Mouse (Mus musculus) layer of hippocampus, adult 8-10 months (tissue): ENCODE results near the gene Smad5. TPM values are rescaled to one million over a fixed set of nuclear protein-coding genes. Genes with fewer than 3 reads are reported as not detected.

Experiments used
- DNase-seq, 2 experiments: peaks; one replicate each; pipeline ENCODE4 v3.0.0; 2022; ENCODE audit warnings: low spot score in 2 of 2
- total RNA-seq, 4 experiments: library from RNA; stranded (reverse); gene quantifications; 2 replicates each; pipeline ENCODE4 v1.2.4; 2022

Smad5 gene
- total RNA-seq, result 10 to 100 TPM; 27.1 to 28.8 (median 27.7) TPM

DNA sequence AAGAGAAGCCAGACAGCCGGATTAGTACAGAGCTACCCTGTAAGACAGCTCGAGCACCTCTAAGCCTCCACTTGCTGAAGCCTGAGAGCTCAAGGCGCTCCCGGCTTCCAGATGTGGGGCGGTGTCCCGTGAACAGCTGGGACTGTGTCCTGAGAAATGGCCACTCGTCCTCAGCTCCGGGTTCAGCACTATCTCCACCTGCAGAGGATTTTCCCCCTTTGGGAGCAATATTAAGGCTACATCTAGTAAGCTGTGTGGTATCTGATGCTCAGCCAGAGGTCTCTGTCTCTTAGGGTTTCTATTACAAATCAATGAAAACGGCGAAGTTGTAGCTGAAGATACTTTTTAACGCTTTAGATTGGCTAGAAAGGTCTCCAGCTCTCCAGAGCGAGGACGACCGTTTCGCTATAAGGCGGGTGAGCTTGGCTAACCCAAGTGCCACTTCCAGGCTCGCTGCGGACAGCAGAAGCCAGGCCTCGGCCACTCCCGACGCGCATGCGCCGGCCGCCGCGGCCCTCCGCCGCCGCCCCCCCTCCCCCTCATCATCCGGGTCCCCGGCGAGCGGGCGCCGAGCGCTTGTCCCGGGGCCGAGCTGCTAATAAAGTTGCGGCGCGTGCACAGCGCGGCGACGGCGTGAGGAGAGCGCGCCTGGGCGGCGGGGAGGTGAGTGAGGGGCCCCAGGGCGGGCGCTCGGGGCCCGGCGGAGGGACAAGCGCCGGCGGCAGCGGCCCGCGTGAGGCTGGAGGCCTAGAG is at the start of gene Smad5:
Smad5 (plus strand) TSS at position 542 of the 753 bp plus-strand sequence.
- DNase-seq, result peak; percentile 52 to 79

DNA sequence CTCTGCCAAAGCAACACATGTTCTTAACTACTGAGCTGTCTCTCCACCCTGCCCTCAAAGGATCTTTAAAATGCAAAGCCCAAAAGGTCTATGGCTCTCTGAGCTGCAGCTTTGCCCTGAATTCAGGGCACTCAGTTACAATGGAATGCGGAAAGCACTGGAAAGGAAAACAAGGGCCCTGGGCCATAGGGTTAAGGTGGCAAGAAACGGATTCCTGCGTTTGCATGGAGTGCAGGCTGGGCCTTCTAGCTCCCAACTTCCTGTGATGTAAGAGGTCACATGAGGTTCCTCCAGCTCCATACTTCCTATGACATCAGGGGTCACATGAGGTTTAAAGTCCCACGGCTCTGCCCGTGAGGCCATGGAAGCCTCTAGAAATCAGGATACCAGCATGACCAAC is 48.6 kb upstream of the Smad5 start:
- DNase-seq, result no peak

DNA sequence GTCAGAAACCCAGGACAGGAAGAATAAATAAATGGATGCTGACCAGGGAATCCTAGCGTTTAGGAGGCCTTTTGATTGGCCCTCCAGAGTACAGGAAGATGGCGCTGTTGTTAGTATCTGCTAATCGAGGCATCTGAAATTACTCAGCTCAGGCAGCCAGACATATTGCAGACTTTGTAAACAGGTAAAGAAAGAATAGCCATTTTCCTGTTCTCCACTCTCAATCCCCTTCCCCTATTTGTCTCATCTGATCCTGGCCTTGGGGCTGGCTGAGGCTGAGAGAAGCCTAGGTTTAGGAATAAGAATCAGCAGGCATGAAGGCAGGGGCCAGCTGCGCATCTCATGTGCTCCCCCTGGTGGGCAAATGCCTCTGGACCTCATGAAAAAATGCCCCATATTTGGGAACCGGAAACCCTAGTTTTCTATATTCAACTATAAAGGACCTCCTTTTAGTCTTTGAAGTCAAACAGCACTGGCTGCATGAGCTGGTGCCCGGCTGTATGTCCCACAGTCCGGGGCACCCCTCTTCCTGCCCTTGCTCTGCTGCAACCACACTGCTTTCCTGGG is 44.8 kb upstream of the Smad5 start:
- peak; percentile 18 to 76 for DNase-seq

DNA sequence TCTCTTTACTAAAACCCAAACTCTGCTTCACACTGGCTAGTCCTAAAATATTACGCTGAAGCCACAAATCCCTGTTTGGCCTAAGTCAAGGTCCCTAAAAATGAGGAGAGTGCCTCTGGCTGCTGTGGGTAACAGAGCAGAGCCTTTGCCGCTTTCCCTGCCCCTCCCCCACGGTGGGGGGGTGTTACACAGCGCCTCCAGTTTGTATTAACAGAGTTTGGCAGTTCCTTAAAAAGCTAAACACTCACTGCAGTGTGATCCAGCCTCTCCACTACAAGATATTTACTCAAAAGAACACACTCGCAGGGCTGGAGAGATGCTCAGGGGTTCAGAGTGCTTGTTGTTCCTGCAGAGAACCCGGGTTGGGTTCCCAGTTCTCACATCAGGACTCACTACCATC is 43.9 kb upstream of the Smad5 start:
- DNase-seq, result no peak

DNA sequence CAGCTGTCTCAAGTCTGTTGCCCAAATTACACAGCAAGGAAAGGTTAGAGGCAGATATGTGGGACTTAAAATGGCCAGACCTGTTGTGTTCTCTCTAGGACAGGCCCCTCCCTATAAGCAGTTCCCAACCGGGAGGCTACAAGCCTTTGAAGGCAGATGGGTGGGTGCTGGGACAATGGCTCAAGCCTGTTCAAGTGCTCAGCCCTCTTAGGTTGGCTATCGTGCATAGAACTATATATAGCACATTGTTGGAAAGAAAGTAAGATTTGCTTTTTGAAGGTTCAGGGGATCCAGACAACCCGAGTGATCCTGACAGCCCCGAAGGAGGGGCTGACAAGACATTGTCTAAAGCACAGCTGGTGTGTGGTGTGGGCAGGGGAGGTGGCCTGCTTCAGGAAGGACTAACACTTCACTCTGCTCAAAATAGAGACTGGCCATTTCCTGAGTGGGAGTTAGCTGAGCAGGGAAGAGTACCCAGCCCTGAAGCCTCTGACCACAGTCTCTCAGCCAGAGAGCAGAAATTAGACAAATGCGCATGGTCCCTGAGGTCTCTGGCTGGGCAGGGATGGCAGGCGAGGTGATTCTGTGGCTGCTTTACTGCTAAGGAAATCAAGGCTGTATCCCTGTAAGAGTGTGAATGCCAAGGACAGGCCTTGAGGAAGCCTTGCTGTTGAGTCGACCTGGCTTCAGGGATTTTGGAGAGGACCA is 40.7 kb upstream of the Smad5 start:
- no peak for DNase-seq

DNA sequence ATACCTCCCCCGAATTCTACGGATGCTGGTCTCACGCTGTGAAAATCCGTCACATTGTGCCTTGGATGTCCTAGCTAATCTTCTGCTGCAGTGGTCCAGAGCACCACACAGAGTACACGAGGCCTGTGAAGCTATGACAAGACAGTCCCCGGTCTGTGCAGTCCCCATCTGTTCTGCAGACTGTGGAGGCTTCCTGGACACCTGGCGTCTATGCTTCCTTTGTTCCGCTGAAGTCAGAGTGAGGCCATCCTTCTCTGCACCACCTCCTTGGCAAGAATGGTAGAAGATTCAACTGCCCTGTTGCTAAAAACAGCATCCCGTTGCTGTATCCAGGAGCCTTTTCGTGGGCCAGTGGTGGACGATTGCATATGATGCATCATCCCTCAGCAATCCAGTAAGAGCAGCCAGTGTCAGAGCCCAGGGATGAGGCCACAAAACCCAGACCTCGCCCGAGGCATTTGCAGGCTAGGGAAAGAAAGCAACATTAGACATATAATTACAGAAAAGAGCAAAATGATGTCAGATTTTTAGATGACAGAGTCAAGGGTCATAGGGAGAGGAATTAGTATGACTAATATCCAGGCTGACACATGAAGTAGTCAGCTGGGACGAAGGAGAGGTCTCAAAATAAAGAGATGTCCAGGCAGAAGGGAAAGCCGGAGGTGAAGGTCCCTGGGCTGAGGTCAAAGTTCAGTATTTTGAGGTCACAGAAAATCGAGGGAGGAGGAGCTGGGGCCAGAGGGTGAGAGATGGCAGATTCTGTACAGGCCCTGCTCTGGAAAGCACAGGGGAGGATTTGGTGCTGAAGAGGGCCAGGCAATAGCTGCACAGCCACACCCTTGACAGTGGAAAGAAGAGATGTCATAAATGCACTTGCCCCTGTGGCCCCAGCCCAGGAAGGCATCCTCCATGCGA is 38.3 kb upstream of the Smad5 start:
- DNase-seq, result no peak

DNA sequence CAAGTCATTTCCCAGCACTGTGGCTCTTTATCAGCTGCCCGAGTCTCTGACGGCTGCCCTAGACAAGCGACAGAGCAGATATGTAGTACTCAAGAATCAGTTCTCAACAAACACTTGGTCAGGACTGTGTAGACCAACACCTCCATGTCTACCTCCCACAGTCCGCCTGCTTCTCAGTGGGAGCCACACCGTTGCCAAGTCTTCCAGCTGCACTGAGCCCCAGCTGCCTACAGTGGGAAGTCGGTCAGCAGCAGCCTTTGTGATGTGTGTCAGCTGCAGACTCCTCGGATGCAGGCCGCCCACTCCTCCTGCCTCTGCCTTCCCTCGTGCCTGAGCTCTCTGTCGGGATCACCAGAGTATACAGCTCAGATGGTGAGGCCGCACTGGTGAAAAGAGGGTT is 31.6 kb upstream of the Smad5 start:
- DNase-seq, result no peak

DNA sequence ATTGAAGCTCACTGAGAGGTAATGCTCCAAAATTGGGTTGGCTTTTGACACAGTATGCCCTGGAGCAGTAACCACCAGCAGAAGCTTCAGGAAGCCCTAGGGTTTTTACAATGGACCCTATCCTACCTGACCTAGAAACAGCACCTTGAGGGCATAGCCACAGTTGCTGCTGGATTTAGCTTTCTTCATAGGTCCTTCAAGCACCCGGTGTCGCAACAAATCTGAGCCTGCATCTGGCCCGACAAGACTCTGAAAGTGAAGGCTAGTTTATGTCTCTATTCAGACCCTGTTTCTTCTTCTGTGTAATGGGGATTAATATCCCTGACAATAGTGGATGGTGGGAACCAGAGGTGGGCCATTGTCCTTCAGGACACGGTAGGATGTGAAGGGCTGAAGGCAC is 25.1 kb upstream of the Smad5 start:
- DNase-seq, result no peak

DNA sequence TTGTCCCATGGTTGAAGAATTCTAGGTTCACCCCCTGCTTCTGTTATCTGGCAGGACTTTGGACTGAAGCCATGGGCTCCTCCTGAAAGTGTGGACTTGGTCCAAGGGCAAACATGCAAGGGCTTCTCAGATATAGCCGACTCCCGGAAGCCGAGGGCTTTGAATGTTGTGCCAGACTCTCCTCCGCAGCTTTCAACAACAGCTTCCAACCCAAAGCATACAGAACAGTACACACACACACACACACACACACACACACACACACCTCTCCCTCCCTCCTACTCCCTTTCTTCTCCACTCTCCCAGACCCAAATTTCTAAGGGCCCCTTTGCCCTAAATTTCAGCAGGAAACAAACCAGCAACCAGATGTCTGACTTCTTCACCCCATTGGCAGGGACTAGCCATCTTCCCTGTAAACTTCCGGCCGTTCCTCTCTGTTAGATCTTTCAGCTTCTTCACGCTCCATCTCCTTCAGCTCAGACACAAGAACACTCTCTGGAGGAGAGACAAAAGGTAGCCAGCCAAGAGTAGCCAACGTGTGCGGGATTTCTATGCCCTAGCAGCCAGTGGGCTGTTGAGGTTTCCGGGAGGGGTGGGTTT is 24.5 kb upstream of the Smad5 start:
- DNase-seq, result no peak

DNA sequence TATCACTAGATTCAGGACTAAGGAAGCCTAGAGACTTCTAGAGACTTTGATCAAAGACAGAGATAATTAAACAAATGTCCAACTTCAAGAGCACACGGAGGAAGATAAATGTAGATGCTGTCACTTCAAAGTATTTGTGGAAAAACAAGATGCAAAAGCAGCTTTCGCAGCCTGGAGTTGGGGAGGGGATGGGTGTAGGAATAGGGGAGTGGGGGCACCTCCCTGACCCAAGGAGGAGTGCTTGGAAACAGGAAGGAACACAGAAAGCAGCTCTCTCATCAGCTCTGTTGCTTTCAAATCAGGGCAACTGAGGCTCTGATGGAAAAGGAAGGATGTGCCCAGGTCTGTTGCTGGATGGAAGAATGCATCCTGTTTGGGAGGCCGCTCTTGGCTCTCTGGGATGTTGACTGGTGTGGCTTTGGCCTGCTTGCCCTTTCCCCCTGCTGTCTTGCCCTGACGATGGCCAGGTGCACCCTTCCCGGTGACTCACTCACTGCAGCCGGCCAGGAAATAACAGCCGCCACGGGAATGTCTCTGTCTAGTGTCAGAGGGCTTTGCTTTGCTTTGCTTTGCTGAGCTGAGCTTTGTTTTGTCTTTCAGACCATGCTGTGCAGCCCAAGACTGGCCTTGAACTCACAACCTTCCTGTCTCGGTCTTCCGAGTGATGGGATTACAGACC is 23.8 kb upstream of the Smad5 start:
- DNase-seq, result no peak

DNA sequence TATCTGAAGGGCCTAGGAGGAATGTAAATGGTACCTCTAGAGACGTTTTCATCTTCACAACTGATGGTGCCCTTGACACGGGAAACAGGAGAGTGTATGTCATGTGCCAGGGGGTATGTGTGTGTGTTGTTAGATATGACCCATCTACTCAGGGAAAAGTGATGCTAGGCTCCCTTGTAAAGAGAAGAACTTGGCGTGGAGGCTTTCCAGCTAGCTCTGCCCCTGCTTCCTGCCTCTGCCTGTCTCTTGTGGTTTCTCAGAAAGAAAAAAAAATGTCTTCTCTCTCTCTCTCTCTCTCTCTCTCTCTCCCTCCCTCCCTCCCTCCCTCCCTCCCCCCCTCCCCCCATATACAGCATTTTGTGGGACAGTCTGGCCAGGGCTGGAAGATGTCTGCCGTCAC is 20.9 kb upstream of the Smad5 start:
- no peak for DNase-seq

DNA sequence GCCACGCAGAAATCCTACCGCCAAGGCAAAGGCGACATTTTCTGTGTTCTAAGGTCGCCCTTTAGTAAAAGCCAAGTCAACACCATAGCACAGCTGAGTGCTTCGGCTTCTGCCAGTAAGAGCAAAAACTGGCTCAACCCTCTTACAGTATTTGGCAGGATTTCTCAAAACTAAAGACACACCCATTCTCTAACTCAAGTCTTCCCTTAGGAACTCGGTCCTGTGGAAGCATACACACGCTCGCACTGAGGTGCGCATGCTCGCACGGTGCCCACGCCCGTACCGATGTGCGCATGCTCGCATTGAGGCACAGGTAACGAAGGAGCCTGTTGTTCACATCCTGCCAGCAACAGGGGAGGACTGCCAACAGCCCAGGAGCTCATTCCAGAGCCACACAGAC is 20.5 kb upstream of the Smad5 start:
- DNase-seq, result peak; percentile 34 to 71

DNA sequence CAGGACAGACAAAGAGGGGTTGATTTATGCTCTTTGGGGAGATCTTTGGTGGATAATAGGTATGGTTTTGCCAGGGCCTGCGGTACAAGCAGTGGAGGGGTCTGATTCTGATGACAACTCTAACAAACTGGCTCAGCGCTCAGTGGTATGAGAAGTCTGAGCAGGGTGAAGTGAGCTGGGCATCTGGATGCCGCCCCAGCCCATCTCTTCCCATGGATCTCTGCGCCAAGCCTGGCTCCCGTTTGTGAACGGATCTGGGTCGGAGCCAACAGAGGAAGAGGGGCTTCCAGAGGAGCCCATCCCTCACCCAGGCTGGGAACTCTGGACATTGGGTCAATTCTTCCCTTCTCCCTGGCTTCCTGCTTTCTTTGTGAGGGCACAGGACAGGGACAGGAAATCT is 19.5 kb upstream of the Smad5 start:
- DNase-seq, result no peak

DNA sequence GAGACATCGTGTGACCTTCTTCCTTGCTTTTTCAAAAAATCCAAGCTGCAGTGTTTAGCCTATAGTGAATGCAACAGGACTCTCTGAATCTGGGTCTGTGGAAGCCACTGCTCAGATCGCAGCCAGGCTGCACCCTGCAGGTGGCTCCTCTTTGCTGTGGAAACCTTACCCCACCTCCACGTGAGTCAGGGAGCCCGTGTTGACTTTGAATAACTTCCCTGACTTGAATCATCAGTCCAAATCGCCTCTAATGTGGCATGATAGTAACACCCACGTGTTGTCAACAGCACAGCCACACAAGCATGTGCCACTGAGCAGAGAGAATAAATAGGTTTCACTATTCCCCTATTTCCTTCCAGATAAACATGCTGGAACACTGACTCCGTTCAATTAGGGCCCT is 10.8 kb upstream of the Smad5 start:
- DNase-seq, result no peak

DNA sequence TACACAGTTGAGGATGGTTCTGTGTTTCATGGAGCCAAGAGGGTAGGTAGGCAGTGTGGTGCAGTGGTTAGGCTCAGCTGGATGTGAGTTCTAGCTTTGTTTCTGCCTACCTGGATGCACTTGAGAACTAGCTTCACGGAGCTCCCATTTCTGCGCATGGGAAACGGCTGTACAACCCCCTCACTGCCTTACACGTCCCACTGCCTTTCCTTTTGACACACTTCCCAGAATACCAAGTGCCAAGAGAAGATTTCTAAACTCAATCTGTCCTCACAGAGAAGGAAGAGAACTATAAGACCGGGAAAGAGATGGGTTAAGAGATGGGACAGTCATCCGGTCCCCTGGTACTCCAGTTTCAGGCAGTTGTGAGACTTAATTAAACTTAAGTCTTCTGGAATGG is 10.2 kb upstream of the Smad5 start:
- DNase-seq, result no peak

DNA sequence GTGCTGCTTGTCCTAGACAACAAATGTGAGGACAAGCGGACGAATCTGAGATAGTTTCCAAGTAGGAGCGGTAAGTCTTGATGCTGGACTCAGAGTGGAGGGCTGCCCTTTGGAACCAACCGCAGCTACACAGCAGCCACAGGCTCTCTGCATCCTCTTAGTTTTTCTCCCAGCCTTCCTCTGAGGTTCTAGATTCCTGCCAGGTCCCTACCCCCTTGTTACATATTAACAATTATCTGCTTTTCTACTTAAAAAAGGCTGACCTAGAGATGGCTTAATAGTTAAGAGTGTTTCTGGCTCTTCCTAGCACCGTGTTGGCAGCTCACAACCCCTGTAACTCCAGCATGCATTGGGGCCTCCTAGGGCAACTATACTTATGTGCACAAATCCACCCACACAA is 7.1 kb upstream of the Smad5 start:
- DNase-seq, result no peak

DNA sequence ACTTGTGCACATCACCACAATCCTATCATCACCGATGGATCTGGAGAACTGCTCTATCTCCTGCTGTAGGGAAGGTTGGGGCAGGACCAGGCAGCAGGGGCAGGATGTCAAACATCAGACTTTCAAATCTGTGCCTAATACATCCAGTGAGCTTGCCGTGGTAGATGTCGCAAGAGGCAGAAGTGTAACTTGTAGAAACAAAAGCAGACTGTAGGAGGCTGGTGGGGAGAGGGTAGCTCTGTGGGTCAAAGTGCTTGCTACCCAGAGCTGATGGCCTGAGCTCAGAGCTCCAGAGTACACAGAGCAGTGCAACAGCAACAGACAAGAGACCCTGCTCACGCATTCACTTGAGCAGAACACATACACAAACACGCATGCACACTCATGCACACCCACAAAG is 6.1 kb upstream of the Smad5 start:
- no peak for DNase-seq

DNA sequence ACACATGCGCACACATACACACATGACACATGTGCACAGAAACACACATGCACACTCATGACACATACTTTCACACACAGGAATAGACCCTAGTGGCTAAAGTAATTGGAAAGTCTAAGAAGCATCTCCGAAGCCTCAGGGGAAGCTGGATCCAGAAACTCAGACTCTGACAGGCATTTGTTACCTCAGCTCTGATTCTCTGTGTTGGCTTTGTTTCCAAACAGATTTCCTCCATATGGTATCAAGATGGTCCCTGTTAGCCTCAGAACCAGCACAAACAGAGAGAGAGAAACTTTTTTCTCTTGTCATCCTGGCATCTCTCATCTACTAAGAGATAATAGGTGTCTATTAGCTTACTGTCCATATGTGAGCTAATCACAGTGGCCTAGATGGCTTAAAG is 5.6 kb upstream of the Smad5 start:
- DNase-seq, result no peak

DNA sequence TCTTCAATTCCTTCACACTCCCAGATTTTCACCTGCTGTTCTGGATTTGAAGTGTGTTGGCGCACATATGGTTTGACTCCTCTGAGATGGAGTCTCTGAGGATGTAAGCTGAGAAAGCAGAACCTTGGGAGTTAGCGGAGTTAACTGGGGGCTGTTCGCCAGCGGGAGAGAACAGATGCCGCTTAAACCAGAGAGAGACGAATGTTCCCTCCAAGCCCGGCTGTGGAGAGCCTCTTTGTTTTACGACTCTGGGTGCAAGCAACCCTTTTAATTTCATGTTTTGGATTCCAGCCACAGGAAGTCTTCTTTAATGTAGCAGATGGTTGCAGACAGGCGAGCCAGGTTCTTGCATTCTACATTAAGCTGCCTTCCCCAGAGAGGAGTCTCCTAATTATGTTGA is 4.4 kb upstream of the Smad5 start:
- DNase-seq, result peak; percentile 78 to 84

DNA sequence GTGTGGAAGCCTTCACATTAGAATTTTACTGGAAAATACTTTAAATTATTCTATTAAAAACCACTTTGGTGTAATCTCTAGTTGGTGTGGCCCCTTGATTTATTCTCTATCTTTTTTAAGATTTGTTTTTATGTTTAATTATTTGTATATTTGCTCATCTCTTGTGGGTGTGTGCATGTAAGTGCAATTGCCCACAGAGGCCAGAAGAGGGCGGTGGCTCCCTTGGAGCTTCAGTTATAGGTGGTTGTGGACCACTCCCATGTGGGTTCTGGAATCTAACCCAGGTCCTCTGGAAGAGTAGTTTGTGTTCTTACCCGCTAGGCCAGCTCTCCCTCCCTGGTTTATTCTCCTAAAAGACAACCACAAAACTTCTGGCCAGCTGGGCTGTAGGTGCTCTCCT is 3.4 kb upstream of the Smad5 start:
- no peak for DNase-seq

DNA sequence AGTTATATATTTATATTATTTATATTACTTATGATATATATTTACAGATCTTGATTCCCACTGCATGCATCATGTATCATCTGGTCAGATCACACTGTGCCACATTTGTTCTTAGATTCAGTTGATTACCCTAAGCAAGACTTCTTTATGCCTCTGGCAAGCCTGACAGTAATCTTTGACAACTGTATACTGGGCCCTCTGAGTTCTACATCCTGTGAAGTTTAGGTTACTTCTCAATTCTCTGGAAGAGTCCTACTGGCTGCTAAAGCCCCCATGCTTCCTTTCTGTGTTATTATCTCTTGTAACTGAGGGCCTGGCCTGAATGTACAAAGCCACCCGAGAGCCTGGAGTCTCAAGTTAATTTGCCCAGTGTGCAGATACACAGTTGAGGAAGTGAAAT is 1.8 kb upstream of the Smad5 start:
- no peak for DNase-seq
